Comparison of ENCODE assay signal across 36 mouse cellular contexts in genomic region chr7:92773006-92773405, GRCm38 (mm10). TPM values are rescaled to one million over a fixed set of nuclear protein-coding genes. Genes with fewer than 3 reads are reported as not detected.
"Had no signal": no experiment of that assay in that cellular context is flagged by ENCODE, and none has a peak within 500 bp of the region (broad histone marks: within the 10 kb centered on the region; RNA-seq: fewer than 3 reads in every experiment).

No protein-coding gene starts in this region.

- H3K4me3 ChIP-seq: heart, embryonic 10.5 days; heart, embryonic 12.5 days; heart, embryonic 13.5 days; heart, embryonic 15.5 days; hindbrain, embryonic 10.5 days; hindbrain, embryonic 12.5 days; hindbrain, embryonic 13.5 days; hindbrain, embryonic 15.5 days; intestine, embryonic 15.5 days; kidney, embryonic 15.5 days; layer of hippocampus, adult 2 months; left cerebral cortex, adult 2 months had no signal

- H3K36me3 ChIP-seq: heart, embryonic 10.5 days; heart, embryonic 12.5 days; heart, embryonic 13.5 days; heart, embryonic 15.5 days; hindbrain, embryonic 10.5 days; hindbrain, embryonic 12.5 days; hindbrain, embryonic 13.5 days; hindbrain, embryonic 15.5 days; intestine, embryonic 15.5 days; kidney, embryonic 15.5 days had no signal

- H3K4me2 ChIP-seq: heart, embryonic 11.5 days; heart, embryonic 12.5 days; heart, embryonic 13.5 days; heart, embryonic 15.5 days; hindbrain, embryonic 12.5 days; hindbrain, embryonic 13.5 days; hindbrain, embryonic 14.5 days; hindbrain, embryonic 15.5 days; intestine, embryonic 15.5 days; kidney, embryonic 15.5 days had no signal

- H3K27ac ChIP-seq: heart, embryonic 10.5 days; heart, embryonic 13.5 days; heart, embryonic 15.5 days; hindbrain, embryonic 10.5 days; hindbrain, embryonic 12.5 days; hindbrain, embryonic 13.5 days; hindbrain, embryonic 14.5 days; hindbrain, embryonic 15.5 days; hindbrain, postnatal 0 days; intestine, embryonic 15.5 days; kidney, embryonic 15.5 days; kidney, postnatal 0 days; layer of hippocampus, adult 2 months; left cerebral cortex, adult 2 months had no signal

- ATAC-seq: hindbrain, embryonic 16.5 days; hindbrain, postnatal 0 days; inflammation-experienced regulatory T-cells, adult 6 months; intestine, embryonic 15.5 days; intestine, embryonic 16.5 days; intestine, postnatal 0 days had no signal

- H3K9me3 ChIP-seq: heart, embryonic 10.5 days; heart, embryonic 12.5 days; heart, embryonic 13.5 days; heart, embryonic 15.5 days; hindbrain, embryonic 10.5 days; hindbrain, embryonic 12.5 days; hindbrain, embryonic 13.5 days; hindbrain, embryonic 15.5 days; intestine, embryonic 15.5 days; kidney, embryonic 15.5 days had no signal

- H3K27me3 ChIP-seq: heart, embryonic 12.5 days; heart, embryonic 13.5 days; heart, embryonic 15.5 days; hindbrain, embryonic 12.5 days; hindbrain, embryonic 13.5 days; hindbrain, embryonic 15.5 days; intestine, embryonic 15.5 days; kidney, embryonic 15.5 days had no signal

- DNase-seq: heart, postnatal 10 days; heart, postnatal 36 days; heart, postnatal 4 days; kidney, adult 11 months; kidney, adult 18-20 months; kidney, adult 2 months; kidney, adult 8-10 months; kidney, adult 9 months; kidney, postnatal 10 days; kidney, postnatal 14 days; kidney, postnatal 25 days; kidney, postnatal 36 days; kidney, postnatal 4 days; layer of hippocampus, adult 9-11 months; layer of hippocampus, postnatal 36 days had no signal

- H3K9ac ChIP-seq: heart, embryonic 12.5 days; heart, embryonic 13.5 days; heart, embryonic 15.5 days; hindbrain, embryonic 12.5 days; hindbrain, embryonic 13.5 days; hindbrain, embryonic 14.5 days; hindbrain, embryonic 15.5 days; intestine, embryonic 15.5 days; kidney, embryonic 15.5 days had no signal

RNA-seq across cellular contexts. Expression of gene Rab30, which starts 31.6 kb away (rescaled TPM):
- total RNA-seq: hematopoietic stem cell, adult 5-6 weeks had no signal
